Mouse (Mus musculus): ENCODE measurements around the gene Usp29. TPM values are rescaled to one million over a fixed set of nuclear protein-coding genes. Genes with fewer than 3 reads are reported as not detected.
"Not testable (repeated sequence)": the region's sequence is repeated elsewhere in the genome, so short reads cannot be mapped to it uniquely, and the experiment has no call there.

Usp29 gene
- total RNA-seq, 2 experiments from 2014 or later = 1.8 to 2.0 TPM

DNA sequence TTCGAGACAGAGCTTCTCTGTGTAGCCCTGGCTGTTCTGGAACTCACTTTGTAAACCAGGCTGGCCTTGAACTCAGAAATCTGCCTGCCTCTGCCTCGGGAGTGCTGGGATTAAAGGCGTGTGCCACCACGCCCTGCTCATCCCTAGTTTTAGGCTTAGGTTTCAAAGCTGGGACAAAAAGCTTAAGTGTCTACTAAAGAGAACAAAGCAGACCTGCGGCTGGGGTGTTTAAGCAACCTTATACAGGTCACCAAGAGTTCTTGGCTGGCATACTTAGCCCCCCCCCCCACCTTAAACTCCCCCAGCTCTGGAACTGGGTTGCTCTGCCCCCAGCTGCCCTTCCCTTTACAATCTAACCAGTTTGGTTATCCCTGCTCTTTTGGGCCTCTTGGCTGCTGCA is 275.1 kb downstream of the Usp29 start:
- DNase-seq; intact Hi-C loops (cut with DNase I; ENCODE audit: low total_unique reads): not testable (repeated sequence)

Small RNAs within 50 kb of the gene (microRNA-seq; reads per million reads assigned to microRNA genes)
- gene Mir3099 = 29.1 to 37.6 reads per million in 2 experiments

Other genes starting within 250 kb of the Usp29 start
- not detected for gene Olfr5, start 243.6 kb upstream of the Usp29 start, total RNA-seq (2021)
- not detected for gene Olfr1347, start 230.8 kb upstream of the Usp29 start, total RNA-seq (2021)
- gene Olfr1348, start 221.8 kb upstream of the Usp29 start, total RNA-seq (2021) = not detected
- not detected for gene Olfr1349, start 207.6 kb upstream of the Usp29 start, total RNA-seq (2021)
- gene Olfr1350, start 165.7 kb upstream of the Usp29 start, total RNA-seq (2021) = not detected
- 10 to 100 TPM; 48.7 to 49.3 TPM for gene Zim1, start 34.1 kb upstream of the Usp29 start, total RNA-seq (2021)
- 10 to 100 TPM; 75.6 to 83.0 TPM for gene Peg3, start 147 bp upstream of the Usp29 start, total RNA-seq (2021)